Mouse (Mus musculus): ENCODE data around the gene Ncor2. TPM values are rescaled to one million over a fixed set of nuclear protein-coding genes. Genes with fewer than 3 reads are reported as not detected.

Gene Ncor2
- polyA plus RNA-seq, 1 experiment from 2014 or later: 19.7 TPM

GRCm38 (mm10) chr5:125052237-125052602, 126.8 kb downstream of the Ncor2 start:
- Histone ChIP-seq H3K4me3 (no peak overlapping the region), H3K27ac (peak overlapping the region; percentile 60; the same call in 1 of the 2 replicates), H3K36me3 (peaks cover 90% of the 10 kb centered on the region), H3K9me3 (no peaks in the 10 kb centered on the region), H3K4me1 (replicated peaks) (peaks cover 58% of the 10 kb centered on the region), H3K27me3 (ENCODE audit: insufficient read depth, poor library complexity, severe bottlenecking) (0 out of 2 replicates have a peak, but pooled peaks cover 7% of the 10 kb centered on the region)
- WGBS: 85% methylated on average over 10 of the region's 10 CpGs
- DNase-seq (ENCODE audit: low spot score): no peak

GRCm38 (mm10) chr5:125049481-125049880, 129.5 kb downstream of the Ncor2 start:
- Histone ChIP-seq H3K27ac (peak overlapping the region; percentile 5; the same call in 1 of the 2 replicates), H3K27me3 (ENCODE audit: insufficient read depth, poor library complexity, severe bottlenecking) (no peaks in the 10 kb centered on the region), H3K36me3 (peaks cover 100% of the 10 kb centered on the region), H3K9me3 (no peaks in the 10 kb centered on the region), H3K4me3 (no peak overlapping the region), H3K4me1 (replicated peaks) (peaks cover 58% of the 10 kb centered on the region)
- 92% methylated on average over 4 of the region's 4 CpGs for WGBS
- DNase-seq (ENCODE audit: low spot score): no peak

GRCm38 (mm10) chr5:125046436-125046835, 132.6 kb downstream of the Ncor2 start:
- no peaks in the 10 kb centered on the region for H3K27me3 ChIP-seq (ENCODE audit: insufficient read depth, poor library complexity, severe bottlenecking)
- WGBS: 74% methylated on average over 5 of the region's 5 CpGs
- DNase-seq (ENCODE audit: low spot score): no peak
- H3K36me3 ChIP-seq: peaks cover 98% of the 10 kb centered on the region
- peak overlapping the region; percentile 84 for H3K27ac ChIP-seq
- no peak overlapping the region for H3K4me3 ChIP-seq
- peaks cover 48% of the 10 kb centered on the region for H3K4me1 ChIP-seq (replicated peaks)
- H3K9me3 ChIP-seq: no peaks in the 10 kb centered on the region

GRCm38 (mm10) chr5:125045202-125045601, 133.8 kb downstream of the Ncor2 start:
- peak overlapping the region; percentile 84 for H3K27ac ChIP-seq
- no peak overlapping the region for H3K4me3 ChIP-seq
- no peaks in the 10 kb centered on the region for H3K9me3 ChIP-seq
- DNase-seq (ENCODE audit: low spot score): peak; percentile 49
- no peaks in the 10 kb centered on the region for H3K27me3 ChIP-seq (ENCODE audit: insufficient read depth, poor library complexity, severe bottlenecking)
- 23% methylated on average over 5 of the region's 5 CpGs for WGBS
- H3K4me1 ChIP-seq (replicated peaks): peaks cover 52% of the 10 kb centered on the region
- peaks cover 97% of the 10 kb centered on the region for H3K36me3 ChIP-seq

- Histone ChIP-seq H3K9me3 (no peaks in the 10 kb centered on the region), H3K36me3 (peaks cover 97% of the 10 kb centered on the region), H3K27ac (peak overlapping the region; percentile 24; the same call in 1 of the 2 replicates), H3K27me3 (ENCODE audit: insufficient read depth, poor library complexity, severe bottlenecking) (no peaks in the 10 kb centered on the region), H3K4me3 (no peak overlapping the region), H3K4me1 (replicated peaks) (peaks cover 52% of the 10 kb centered on the region)
- 92% methylated on average over 6 of the region's 6 CpGs for WGBS
- DNase-seq (ENCODE audit: low spot score): no peak
Measured at GRCm38 (mm10) chr5:125043448-125043847, 135.6 kb downstream of the Ncor2 start.

GRCm38 (mm10) chr5:125041578-125041977, 137.4 kb downstream of the Ncor2 start:
- no peak for DNase-seq (ENCODE audit: low spot score)
- peaks cover 97% of the 10 kb centered on the region for H3K36me3 ChIP-seq
- H3K9me3 ChIP-seq: no peaks in the 10 kb centered on the region
- H3K27me3 ChIP-seq (ENCODE audit: insufficient read depth, poor library complexity, severe bottlenecking): no peaks in the 10 kb centered on the region
- no peak overlapping the region; the same call in 1 of the 2 replicates for H3K27ac ChIP-seq
- H3K4me1 ChIP-seq (replicated peaks): peaks cover 46% of the 10 kb centered on the region
- 88% methylated on average over 9 of the region's 9 CpGs for WGBS
- H3K4me3 ChIP-seq: no peak overlapping the region

GRCm38 (mm10) chr5:125040128-125040584, 138.9 kb downstream of the Ncor2 start:
- H3K36me3 ChIP-seq: peaks cover 97% of the 10 kb centered on the region

GRCm38 (mm10) chr5:125039377-125040027, 139.5 kb downstream of the Ncor2 start:
- no peaks in the 10 kb centered on the region for H3K27me3 ChIP-seq (ENCODE audit: insufficient read depth, poor library complexity, severe bottlenecking)
- no peak overlapping the region for H3K4me3 ChIP-seq
- no peak overlapping the region for H3K27ac ChIP-seq
- WGBS: 96% methylated on average over 8 of the region's 8 CpGs
- peaks cover 97% of the 10 kb centered on the region for H3K36me3 ChIP-seq
- no peak for DNase-seq (ENCODE audit: low spot score)
- H3K4me1 ChIP-seq (replicated peaks): peaks cover 25% of the 10 kb centered on the region
- H3K9me3 ChIP-seq: no peaks in the 10 kb centered on the region

More at GRCm38 (mm10) chr5:125040128-125040584, 138.9 kb downstream of the Ncor2 start:
- no peaks in the 10 kb centered on the region for H3K27me3 ChIP-seq (ENCODE audit: insufficient read depth, poor library complexity, severe bottlenecking)
- H3K27ac ChIP-seq: no peak overlapping the region
- H3K4me1 ChIP-seq (replicated peaks): peaks cover 32% of the 10 kb centered on the region
- no peak overlapping the region for H3K4me3 ChIP-seq
- DNase-seq (ENCODE audit: low spot score): no peak
- WGBS: 82% methylated on average over 5 of the region's 5 CpGs
- H3K9me3 ChIP-seq: no peaks in the 10 kb centered on the region

GRCm38 (mm10) chr5:125036483-125036882, 142.5 kb downstream of the Ncor2 start:
- H3K36me3 ChIP-seq: peaks cover 99% of the 10 kb centered on the region
- no peak overlapping the region for H3K4me3 ChIP-seq
- no peaks in the 10 kb centered on the region for H3K9me3 ChIP-seq
- no peak for DNase-seq (ENCODE audit: low spot score)
- no peaks in the 10 kb centered on the region for H3K27me3 ChIP-seq (ENCODE audit: insufficient read depth, poor library complexity, severe bottlenecking)
- no peak overlapping the region for H3K27ac ChIP-seq
- H3K4me1 ChIP-seq (replicated peaks): peaks cover 5% of the 10 kb centered on the region; the same call in 1 of the 2 replicates
- WGBS: 89% methylated on average over 8 of the region's 8 CpGs

GRCm38 (mm10) chr5:125028911-125029310, 150.1 kb downstream of the Ncor2 start:
- no peak overlapping the region for H3K27ac ChIP-seq
- DNase-seq (ENCODE audit: low spot score): no peak
- no peak overlapping the region for H3K4me3 ChIP-seq
- H3K4me1 ChIP-seq (replicated peaks): no peaks in the 10 kb centered on the region
- H3K36me3 ChIP-seq: peaks cover 100% of the 10 kb centered on the region
- H3K27me3 ChIP-seq (ENCODE audit: insufficient read depth, poor library complexity, severe bottlenecking): no peaks in the 10 kb centered on the region
- H3K9me3 ChIP-seq: no peaks in the 10 kb centered on the region
- 94% methylated on average over 20 of the region's 20 CpGs for WGBS

GRCm38 (mm10) chr5:125028371-125028770, 150.6 kb downstream of the Ncor2 start:
- no peaks in the 10 kb centered on the region for H3K27me3 ChIP-seq (ENCODE audit: insufficient read depth, poor library complexity, severe bottlenecking)
- no peak overlapping the region for H3K4me3 ChIP-seq
- no peak for DNase-seq (ENCODE audit: low spot score)
- no peak overlapping the region for H3K27ac ChIP-seq
- H3K4me1 ChIP-seq (replicated peaks): no peaks in the 10 kb centered on the region
- WGBS: 96% methylated on average over 15 of the region's 15 CpGs
- H3K9me3 ChIP-seq: no peaks in the 10 kb centered on the region
- H3K36me3 ChIP-seq: peaks cover 100% of the 10 kb centered on the region

- Histone ChIP-seq H3K36me3 (peaks cover 99% of the 10 kb centered on the region), H3K27ac (no peak overlapping the region), H3K27me3 (ENCODE audit: insufficient read depth, poor library complexity, severe bottlenecking) (no peaks in the 10 kb centered on the region), H3K4me3 (no peak overlapping the region), H3K9me3 (no peaks in the 10 kb centered on the region), H3K4me1 (replicated peaks) (peaks cover 12% of the 10 kb centered on the region)
- peak; percentile 31 for DNase-seq (ENCODE audit: low spot score)
- WGBS: 86% methylated on average over 14 of the region's 14 CpGs
Measured at GRCm38 (mm10) chr5:125024002-125024401, 155.0 kb downstream of the Ncor2 start.

- no peak overlapping the region for H3K4me3 ChIP-seq
- DNase-seq (ENCODE audit: low spot score): no peak
- peaks cover 16% of the 10 kb centered on the region for H3K4me1 ChIP-seq (replicated peaks)
- H3K36me3 ChIP-seq: peaks cover 99% of the 10 kb centered on the region
- H3K27me3 ChIP-seq (ENCODE audit: insufficient read depth, poor library complexity, severe bottlenecking): no peaks in the 10 kb centered on the region
- WGBS: 88% methylated on average over 11 of the region's 11 CpGs
- H3K9me3 ChIP-seq: no peaks in the 10 kb centered on the region
- no peak overlapping the region for H3K27ac ChIP-seq
Measured at GRCm38 (mm10) chr5:125021298-125021697, 157.7 kb downstream of the Ncor2 start.
